Mouse (Mus musculus) midbrain, embryonic 11.5 days (tissue): ENCODE results near the gene Mfsd14b. TPM values are rescaled to one million over a fixed set of nuclear protein-coding genes. Genes with fewer than 3 reads are reported as not detected.

Experiments
- ATAC-seq: fragments of 200-750 bp; cut with Nextera tagmentation; 2 replicates; pipeline ENCODE4 v1.8.0; 2017; ENCODE audit warnings: moderate TSS enrichment, moderate library complexity; ENCODE audit not compliant: low FRiP score
- DNase-seq: peaks from one replicate; pipeline ENCODE4 v3.0.0; 2015; ENCODE audit warnings: low spot score; ENCODE audit errors: missing footprints
- H3K27ac ChIP-seq: fragments of 300-500 bp; sonication (generic); 2 replicates; pipeline ENCODE4 v1.5.1; 2014; ENCODE audit warnings: low read depth, low read length
- H3K27me3 ChIP-seq: fragments of 300-500 bp; sonication (generic); 2 replicates; pipeline ENCODE4 v1.6.1; 2014; ENCODE audit warnings: mild to moderate bottlenecking, low read length, moderate library complexity, mixed read lengths; ENCODE audit not compliant: control insufficient read depth, insufficient read depth
- H3K36me3 ChIP-seq: fragments of 300-500 bp; sonication (generic); 2 replicates; pipeline ENCODE4 v1.6.1; 2014; ENCODE audit warnings: mild to moderate bottlenecking, low read length, moderate library complexity, mixed read lengths; ENCODE audit not compliant: control insufficient read depth, insufficient read depth
- H3K4me1 ChIP-seq: fragments of 300-500 bp; sonication (generic); 2 replicates; pipeline ENCODE4 v1.6.1; 2014; ENCODE audit warnings: low read length; ENCODE audit not compliant: control insufficient read depth, insufficient read depth
- H3K4me2 ChIP-seq: fragments of 300-500 bp; sonication (generic); 2 replicates; pipeline ENCODE4 v1.6.1; 2014; ENCODE audit warnings: mild to moderate bottlenecking, moderate library complexity
- H3K4me3 ChIP-seq: fragments of 300-500 bp; sonication (generic); 2 replicates; pipeline ENCODE4 v1.5.1; 2014; ENCODE audit warnings: low read depth, low read length
- H3K9ac ChIP-seq: fragments of 300-500 bp; sonication (generic); 2 replicates; pipeline ENCODE4 v1.6.1; 2014; ENCODE audit warnings: low read length
- H3K9me3 ChIP-seq: fragments of 300-500 bp; sonication (generic); 2 replicates; pipeline ENCODE4 v1.6.1; 2016; ENCODE audit warnings: low read length; ENCODE audit not compliant: control insufficient read depth
- WGBS: fragments of 180-500 bp; shearing (Covaris S2); extraction: QIAGEN DNeasy Blood & Tissue Kit; methylation state at CpG from one replicate; pipeline ENCODE4 v1.1.7; 2014; 5-methylcytosine and 5-hydroxymethylcytosine counted together
- polyA plus RNA-seq: library from polyadenylated mRNA; unstranded; fragments of >200 nt; fragmentation: Nextera tagmentation; extraction: Ambion mirVana; gene quantifications from 2 replicates; pipeline ENCODE4 v1.2.1, GENCODE M21; 2014

The Mfsd14b gene
- polyA plus RNA-seq, 1 experiment from 2014 or later, result 44.0 TPM

DNA sequence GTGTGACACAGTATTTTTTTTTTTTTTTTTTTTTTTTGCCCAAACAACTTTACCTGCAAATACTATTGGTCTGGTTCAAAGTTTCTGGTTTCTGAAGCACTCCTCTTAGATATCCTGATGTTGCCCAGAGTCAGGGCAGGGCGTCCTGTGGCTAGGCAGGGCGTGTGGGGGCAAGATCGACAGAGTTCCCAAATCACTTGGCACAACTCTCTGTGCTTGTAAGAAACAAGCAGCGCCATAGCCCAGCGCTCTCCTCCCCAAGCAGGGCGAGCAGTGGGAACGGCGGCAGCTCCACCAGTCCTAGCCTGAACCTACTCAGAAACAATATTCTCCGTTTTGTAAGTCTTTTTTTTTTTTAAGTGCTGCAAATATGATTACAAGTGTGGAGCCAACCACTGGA is 12.1 kb downstream of the Mfsd14b start:
- WGBS, result 95% methylated on average over 9 of the region's 9 CpGs

DNA sequence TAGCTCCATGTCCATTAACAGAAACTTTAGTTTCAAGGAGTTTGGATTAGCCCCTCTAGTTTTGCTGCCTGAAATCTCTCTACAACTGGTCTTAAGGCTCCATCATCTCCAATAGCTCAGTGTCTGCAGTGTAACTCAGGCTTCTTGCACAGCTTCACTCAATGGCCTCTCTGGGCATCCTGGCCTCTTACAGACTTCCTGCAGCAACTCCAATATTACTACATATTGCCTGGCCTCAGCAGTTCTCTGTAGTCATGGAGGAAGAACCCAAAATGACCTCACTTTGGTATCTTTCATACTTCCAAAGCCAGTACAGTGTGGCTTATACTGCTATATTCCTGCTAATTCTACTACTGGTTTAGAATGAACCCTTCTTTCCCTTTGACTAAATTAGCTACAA is 15.8 kb downstream of the Mfsd14b start:
- Histone ChIP-seq H3K4me2 (no peak overlapping the region), H3K27ac (no peak overlapping the region), H3K4me1 (no peaks in the 10 kb centered on the region), H3K36me3 (no peaks in the 10 kb centered on the region), H3K27me3 (no peaks in the 10 kb centered on the region), H3K9ac (no peak overlapping the region), H3K4me3 (no peak overlapping the region), H3K9me3 (peaks cover 20% of the 10 kb centered on the region)
- no peak for DNase-seq
- ATAC-seq, result no peak

More for the DNA sequence above, 12.1 kb downstream of the Mfsd14b start:
- H3K4me2 ChIP-seq, result no peak overlapping the region
- H3K4me3 ChIP-seq, result no peak overlapping the region
- H3K9me3 ChIP-seq, result peaks cover 30% of the 10 kb centered on the region
- H3K9ac ChIP-seq, result no peak overlapping the region
- H3K36me3 ChIP-seq, result no peaks in the 10 kb centered on the region
- no peaks in the 10 kb centered on the region for H3K27me3 ChIP-seq
- no peak overlapping the region for H3K27ac ChIP-seq
- no peaks in the 10 kb centered on the region for H3K4me1 ChIP-seq
- DNase-seq, result no peak
- ATAC-seq, result no peak

DNA sequence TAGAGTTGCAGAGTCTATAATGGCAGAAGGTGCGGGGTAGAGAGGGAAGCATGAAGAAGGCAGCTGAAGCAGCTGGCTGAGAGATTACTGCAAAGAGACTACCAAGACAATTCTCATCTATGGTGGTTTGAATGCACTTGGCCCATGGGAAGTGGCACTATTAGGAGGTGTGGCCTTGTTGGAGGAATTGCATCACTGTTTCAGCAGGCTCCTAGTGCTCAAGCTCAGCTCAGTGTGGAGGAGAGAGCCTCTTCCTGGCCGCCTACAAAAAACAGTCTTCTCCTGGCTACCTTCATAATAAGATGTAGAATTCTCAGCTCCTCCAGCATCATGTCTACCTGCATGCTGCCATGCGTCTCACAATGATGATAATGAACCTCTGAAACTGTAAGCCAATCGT is 16.9 kb downstream of the Mfsd14b start:
- no peak overlapping the region for H3K4me2 ChIP-seq
- H3K9ac ChIP-seq, result no peak overlapping the region
- no peak overlapping the region for H3K27ac ChIP-seq
- H3K9me3 ChIP-seq, result peaks cover 14% of the 10 kb centered on the region
- ATAC-seq, result no peak
- no peak for DNase-seq
- no peaks in the 10 kb centered on the region for H3K4me1 ChIP-seq
- no peaks in the 10 kb centered on the region for H3K36me3 ChIP-seq
- H3K27me3 ChIP-seq, result no peaks in the 10 kb centered on the region
- no peak overlapping the region for H3K4me3 ChIP-seq
- 95% methylated on average over 4 of the region's 4 CpGs for WGBS

DNA sequence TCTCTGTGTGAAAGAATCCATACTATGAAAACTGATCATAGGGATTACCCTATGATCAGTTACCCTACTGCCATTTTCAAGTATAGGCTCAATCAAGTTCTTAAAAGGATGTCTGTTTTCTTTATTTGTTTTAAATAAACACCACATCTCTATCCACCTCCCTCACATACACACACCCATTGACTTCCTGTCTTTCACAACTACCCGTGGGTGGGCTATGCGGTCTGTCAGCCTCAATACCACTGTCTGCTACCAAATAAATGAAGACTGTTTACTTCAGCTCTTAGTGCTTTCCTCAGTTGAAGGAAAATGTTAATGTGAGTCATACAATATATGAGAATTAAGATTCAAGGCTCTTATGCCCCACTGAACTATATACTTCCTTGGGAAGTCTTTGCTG is 42.8 kb downstream of the Mfsd14b start:
- 91% methylated on average over 2 of the region's 2 CpGs for WGBS

DNA sequence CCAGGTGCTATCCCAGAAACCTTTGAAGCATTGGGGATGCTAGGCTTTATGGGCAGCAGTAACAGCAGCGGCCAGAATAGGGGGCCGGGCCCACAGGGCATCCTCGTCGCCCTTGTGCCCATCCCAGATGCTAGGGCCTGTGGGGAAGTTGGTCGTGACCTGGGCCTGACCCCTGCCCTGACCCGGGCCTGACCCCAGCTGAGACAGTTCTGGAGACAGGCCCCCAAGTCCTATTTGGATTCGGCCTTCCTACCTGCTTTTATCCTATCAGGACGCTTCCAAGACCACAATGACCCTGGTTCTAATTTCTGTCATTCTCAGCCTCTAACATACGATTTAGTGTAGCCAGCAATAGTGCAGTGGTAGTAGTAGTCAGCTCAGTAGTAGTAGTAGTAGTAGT is 60.1 kb downstream of the Mfsd14b start, which contains the start of gene Prss47:
Gene Prss47 (minus strand): TSS at position 101 of the 400 bp plus-strand sequence.
- WGBS, result 91% methylated on average over 9 of the region's 9 CpGs
- H3K4me3 ChIP-seq, result no peak within 1 kb of the TSS

More for the DNA sequence above, 42.8 kb downstream of the Mfsd14b start:
- H3K36me3 ChIP-seq, result no peaks in the 10 kb centered on the region; the same call in 1 of the 2 replicates
- H3K27ac ChIP-seq, result no peak overlapping the region
- no peak overlapping the region for H3K4me3 ChIP-seq
- H3K4me1 ChIP-seq, result no peaks in the 10 kb centered on the region
- no peak for ATAC-seq
- DNase-seq, result no peak
- H3K27me3 ChIP-seq, result no peaks in the 10 kb centered on the region
- no peak overlapping the region for H3K9ac ChIP-seq
- H3K9me3 ChIP-seq, result no peaks in the 10 kb centered on the region
- no peak overlapping the region for H3K4me2 ChIP-seq

DNA sequence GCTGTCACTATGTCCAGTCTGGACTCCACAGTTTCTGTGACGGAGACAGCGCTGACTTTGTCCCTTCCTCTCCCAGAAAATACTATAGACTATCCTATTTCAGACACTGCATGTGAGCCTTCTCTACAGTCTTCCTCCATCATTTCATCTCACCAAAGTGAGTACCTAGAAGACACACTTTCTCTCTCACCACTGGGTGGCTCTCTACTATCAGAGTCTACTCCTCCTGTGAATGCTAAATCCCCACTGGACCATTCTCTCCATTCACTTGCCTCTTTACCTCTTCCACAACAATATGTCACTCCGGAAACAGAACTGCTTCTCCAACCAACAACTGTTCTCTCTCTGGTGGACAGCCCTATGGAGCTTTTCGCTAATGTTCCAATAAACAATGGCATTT is 77.7 kb downstream of the Mfsd14b start:
- no peak overlapping the region for H3K9ac ChIP-seq
- no peaks in the 10 kb centered on the region for H3K27me3 ChIP-seq
- DNase-seq (no peak), ATAC-seq (no peak)
- no peak overlapping the region for H3K4me3 ChIP-seq
- no peaks in the 10 kb centered on the region for H3K9me3 ChIP-seq
- no peaks in the 10 kb centered on the region for H3K36me3 ChIP-seq
- 66% methylated on average over 4 of the region's 4 CpGs for WGBS
- H3K4me1 ChIP-seq, result no peaks in the 10 kb centered on the region
- H3K4me2 ChIP-seq, result no peak overlapping the region
- H3K27ac ChIP-seq, result no peak overlapping the region

More for the DNA sequence above, 60.1 kb downstream of the Mfsd14b start, which contains the start of gene Prss47:
- Histone ChIP-seq H3K9ac (no peak within 1 kb of the TSS), H3K27ac (no peak within 1 kb of the TSS), H3K4me1 (no peaks in the 10 kb centered on the region), H3K36me3 (no peaks in the 10 kb centered on the region), H3K27me3 (no peaks in the 10 kb centered on the region), H3K4me2 (no peak within 1 kb of the TSS), H3K9me3 (no peaks in the 10 kb centered on the region; the same call in 1 of the 2 replicates)
- ATAC-seq, result no peak
- no peak for DNase-seq

DNA sequence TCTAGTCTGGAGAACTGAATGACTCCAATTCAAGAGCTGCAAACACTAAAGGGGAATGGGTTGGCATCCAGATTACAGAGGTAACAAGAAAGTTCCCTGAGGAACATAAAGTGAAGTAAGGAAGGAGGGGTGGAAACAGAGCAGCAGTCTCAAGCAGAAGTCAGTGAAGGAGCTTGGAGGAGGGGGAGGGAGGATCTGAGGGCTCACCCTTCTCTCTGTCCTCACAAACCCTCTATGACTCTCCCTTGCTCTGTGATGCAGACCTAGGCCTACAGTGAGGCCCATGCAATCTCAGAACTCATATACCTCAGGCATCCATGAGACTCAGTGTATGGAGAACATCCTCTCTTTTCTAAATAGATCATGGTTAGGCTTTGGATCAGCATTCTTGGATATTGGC is 80.0 kb downstream of the Mfsd14b start, which contains the start of gene Spata31d1c:
Gene Spata31d1c (plus strand): TSS at position 301 of the 400 bp plus-strand sequence.
- H3K4me1 ChIP-seq, result no peaks in the 10 kb centered on the region
- H3K27ac ChIP-seq, result no peak within 1 kb of the TSS
- no peak for DNase-seq
- H3K4me2 ChIP-seq, result no peak within 1 kb of the TSS
- H3K9ac ChIP-seq, result no peak within 1 kb of the TSS
- no peaks in the 10 kb centered on the region for H3K36me3 ChIP-seq
- ATAC-seq, result no peak
- no peaks in the 10 kb centered on the region for H3K9me3 ChIP-seq
- no peak within 1 kb of the TSS for H3K4me3 ChIP-seq
- H3K27me3 ChIP-seq, result no peaks in the 10 kb centered on the region

Other genes starting within 250 kb of the Mfsd14b start
- 0.03 and 0.08 TPM in 2 replicates for gene Cntnap3, start 209.0 kb downstream of the Mfsd14b start, polyA plus RNA-seq
- gene Spata31, start 195.6 kb downstream of the Mfsd14b start, polyA plus RNA-seq, result not detected in 2 replicates
- not detected in 2 replicates for gene Spata31d1c, start 79.9 kb downstream of the Mfsd14b start, polyA plus RNA-seq
- gene Prss47, start 60.2 kb downstream of the Mfsd14b start, polyA plus RNA-seq, result not detected in 2 replicates
- gene Olfr465-ps1, start 25.1 kb upstream of the Mfsd14b start, polyA plus RNA-seq, result not detected in 2 replicates
- gene Olfr466, start 37.3 kb upstream of the Mfsd14b start, polyA plus RNA-seq, result not detected in 2 replicates
- gene Nlrp4f, start 93.0 kb upstream of the Mfsd14b start, polyA plus RNA-seq, result not detected in 2 replicates
- gene Gm10775, start 146.6 kb upstream of the Mfsd14b start, polyA plus RNA-seq, result not detected in 2 replicates
- 19.7 and 20.7 TPM in 2 replicates for gene Zfp369, start 165.8 kb upstream of the Mfsd14b start, polyA plus RNA-seq